Mouse (Mus musculus) thymus, adult 2 months (tissue): Measurements from ENCODE around the gene Srp14.

Experiments used
- CTCF ChIP-seq: fragments of 200-500 bp; IDR thresholded peaks from 2 replicates; pipeline ENCODE4 v1.5.1; 2012; ENCODE audit warnings: mild to moderate bottlenecking, control low read depth, low read length, moderate library complexity, borderline replicate concordance; ENCODE audit not compliant: control insufficient read depth, poor library complexity, insufficient read depth; ENCODE audit errors: extremely low read depth
- POLR2A ChIP-seq: fragments of 200-500 bp; IDR thresholded peaks from 2 replicates; pipeline ENCODE4 v1.6.1; 2012; ENCODE audit warnings: mild to moderate bottlenecking, low read length, control low read depth, moderate library complexity; ENCODE audit not compliant: control insufficient read depth, poor library complexity, insufficient read depth; ENCODE audit errors: extremely low read depth

DNA sequence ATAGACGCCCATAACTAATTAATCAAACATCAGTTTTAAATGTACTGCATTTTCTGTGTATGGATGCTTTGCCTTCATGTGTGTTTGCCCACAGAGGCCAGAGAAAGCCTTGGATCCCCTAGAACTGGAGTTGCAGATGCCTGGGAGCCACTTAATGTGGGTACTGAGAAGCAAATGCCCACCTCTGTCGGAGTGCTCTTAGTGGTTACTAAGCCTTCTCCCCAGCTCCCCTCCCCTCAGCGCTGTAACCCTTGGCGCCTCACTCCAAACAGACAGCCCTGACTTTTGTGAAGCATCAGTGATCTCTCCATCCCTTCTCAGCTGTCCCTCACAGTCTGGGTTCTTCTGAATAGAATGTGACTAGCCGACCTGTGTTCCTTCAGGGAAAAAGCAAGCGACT is 19.0 kb upstream of the Srp14 start:
- TF ChIP-seq CTCF (no peak), POLR2A (no peak)
